12 mouse cellular contexts compared by ENCODE assay signal in the genomic region with DNA sequence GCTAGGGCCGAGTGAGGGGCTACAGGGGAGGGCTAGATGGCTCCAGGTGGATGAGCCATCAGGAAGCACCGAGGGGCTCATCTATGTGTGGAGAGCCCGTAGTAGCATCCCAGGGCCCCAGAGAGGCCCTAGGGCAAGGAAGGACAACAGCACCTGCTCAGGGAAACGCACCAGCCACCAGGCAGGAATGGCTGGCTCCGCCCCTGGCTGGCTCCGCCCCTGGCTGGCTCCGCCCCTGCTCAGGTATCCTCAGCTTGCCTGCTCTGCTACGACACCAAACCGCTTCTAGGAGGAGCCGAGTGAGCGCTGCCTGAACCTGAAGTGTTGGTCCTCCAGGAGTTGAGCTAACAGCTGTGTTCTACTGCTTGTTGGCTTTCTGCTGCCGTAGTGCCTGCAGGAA. TPM values are rescaled to one million over a fixed set of nuclear protein-coding genes. Genes with fewer than 3 reads are reported as not detected.
DNase-seq lines count a peak whose midpoint lies in the region; ATAC-seq and TF ChIP-seq lines count a peak whose summit lies in the region.
"Had no signal": no experiment of that assay in that cellular context is flagged by ENCODE, and none has a peak within 500 bp of the region (broad histone marks: within the 10 kb centered on the region; RNA-seq: fewer than 3 reads in every experiment).

No protein-coding gene starts in this region.

- no peak overlapping the region for H3K27ac ChIP-seq in embryonic facial prominence, embryonic 14.5 days (replicated peaks; ENCODE audit: low read depth, low read length)
- H3K27ac ChIP-seq in lung, postnatal 0 days (ENCODE audit: low read length): no peak overlapping the region

- DNase-seq in R1 (ENCODE audit: low read depth, low spot score): peak; percentile 46
- DNase-seq in embryonic facial prominence, embryonic 14.5 days (ENCODE audit: low spot score): peak; percentile 56
- DNase-seq in kidney, postnatal 10 days: peak; percentile 54
- DNase-seq in lung, postnatal 0 days (ENCODE audit: low spot score): peak; percentile 73
- DNase-seq in right cerebral cortex, adult 2 months (ENCODE audit: low spot score in 2 of 2): no peak
- no peak for DNase-seq in frontal cortex, postnatal 25 days (ENCODE audit: low spot score in 2 of 2)
- no peak for DNase-seq in adrenal gland, adult 8-10 months
- DNase-seq: adrenal gland, postnatal 14 days; cerebellum, postnatal 25 days had no signal

- H3K4me1 ChIP-seq in embryonic facial prominence, embryonic 14.5 days (ENCODE audit: control insufficient read depth, insufficient read depth, low read length): no peaks in the 10 kb centered on the region
- H3K4me1 ChIP-seq in lung, postnatal 0 days (ENCODE audit: insufficient read depth, low read depth, low read length): no peaks in the 10 kb centered on the region

- H3K4me3 ChIP-seq in embryonic facial prominence, embryonic 14.5 days (ENCODE audit: low read depth, low read length): no peak overlapping the region
- no peak overlapping the region for H3K4me3 ChIP-seq in lung, postnatal 0 days (ENCODE audit: low read depth, low read length)

- no peak for TF ChIP-seq CTCF in lung, postnatal 0 days (IDR thresholded peaks at IDR 0.05)

- no peaks in the 10 kb centered on the region for H3K27me3 ChIP-seq in embryonic facial prominence, embryonic 14.5 days (replicated peaks; ENCODE audit: control insufficient read depth, insufficient read depth, low read length)
- no peaks in the 10 kb centered on the region for H3K27me3 ChIP-seq in lung, postnatal 0 days (replicated peaks; ENCODE audit: insufficient read depth, low read length)

- no peak overlapping the region for H3K4me2 ChIP-seq in embryonic facial prominence, embryonic 14.5 days (ENCODE audit: low read depth, low read length)
- H3K4me2 ChIP-seq in lung, postnatal 0 days (replicated peaks; ENCODE audit: low read depth, low read length): no peak overlapping the region

- H3K36me3 ChIP-seq in embryonic facial prominence, embryonic 14.5 days (ENCODE audit: control insufficient read depth, insufficient read depth, low read length): no peaks in the 10 kb centered on the region
- H3K36me3 ChIP-seq in lung, postnatal 0 days (ENCODE audit: insufficient read depth, low read length): no peaks in the 10 kb centered on the region

- peak; percentile 64 for ATAC-seq in embryonic facial prominence, embryonic 14.5 days (ENCODE audit: low read depth)
- ATAC-seq in lung, postnatal 0 days: peak; percentile 77
- ATAC-seq: forebrain, embryonic 14.5 days; hindbrain, embryonic 16.5 days had no signal

- no peak for TF ChIP-seq EP300 in lung, postnatal 0 days (IDR thresholded peaks at IDR 0.05)

- H3K9ac ChIP-seq in embryonic facial prominence, embryonic 14.5 days (ENCODE audit: low read depth, low read length): no peak overlapping the region
- H3K9ac ChIP-seq in lung, postnatal 0 days (replicated peaks; ENCODE audit: low read depth): no peak overlapping the region

- WGBS in embryonic facial prominence, embryonic 14.5 days: 11% methylated on average over 9 of the region's 12 CpGs
- 12% methylated on average over 12 of the region's 12 CpGs for WGBS in lung, postnatal 0 days

- no peaks in the 10 kb centered on the region for H3K9me3 ChIP-seq in embryonic facial prominence, embryonic 14.5 days (ENCODE audit: control insufficient read depth, low read length)
- no peaks in the 10 kb centered on the region for H3K9me3 ChIP-seq in lung, postnatal 0 days (ENCODE audit: low read length)

RNA-seq across cellular contexts. Expression of a gene that starts 5.4 kb away (rescaled TPM):
- 3.7 and 5.1 TPM in 2 replicates for polyA plus RNA-seq in embryonic facial prominence, embryonic 14.5 days (2014; fragmentation: Nextera tagmentation; extraction: Ambion mirVana)
- 0.73 and 1.0 TPM in 2 replicates for polyA plus RNA-seq in lung, postnatal 0 days (2015; fragmentation: Nextera tagmentation; extraction: Ambion mirVana)
- total RNA-seq in adrenal gland, adult 8-10 months (2022): under 1 TPM in 1 of 4 experiments, not detected in 3; 0.59 TPM
- total RNA-seq: adrenal gland, postnatal 14 days; liver, adult 2 months had no signal
- polyA plus RNA-seq: forebrain, embryonic 14.5 days; liver, adult 2 months had no signal

RNA-seq across cellular contexts. Expression of a gene that starts 20.3 kb away (rescaled TPM):
- 35.7 and 41.1 TPM in 2 replicates for polyA plus RNA-seq in embryonic facial prominence, embryonic 14.5 days (2014; fragmentation: Nextera tagmentation; extraction: Ambion mirVana)
- 0.05 TPM in 1 of 2 replicates, not detected in the other for polyA plus RNA-seq in lung, postnatal 0 days (2015; fragmentation: Nextera tagmentation; extraction: Ambion mirVana)
- total RNA-seq in adrenal gland, adult 8-10 months (2022): under 1 TPM in 1 of 4 experiments, not detected in 3; 0.15 TPM
- total RNA-seq: adrenal gland, postnatal 14 days had no signal
- polyA plus RNA-seq: liver, adult 2 months had no signal

RNA-seq across cellular contexts. Expression of a gene that starts 38.6 kb away (rescaled TPM):
- polyA plus RNA-seq in embryonic facial prominence, embryonic 14.5 days (2014; fragmentation: Nextera tagmentation; extraction: Ambion mirVana): 20.1 and 20.6 TPM in 2 replicates
- 10.7 and 11.2 TPM in 2 replicates for polyA plus RNA-seq in lung, postnatal 0 days (2015; fragmentation: Nextera tagmentation; extraction: Ambion mirVana)
- total RNA-seq in adrenal gland, adult 8-10 months (2022): 10 to 100 TPM; 39.3 to 64.2 (median 52.9) TPM

RNA-seq across cellular contexts. Expression of a gene that starts 41.5 kb away (rescaled TPM):
- 1.7 and 2.0 TPM in 2 replicates for polyA plus RNA-seq in embryonic facial prominence, embryonic 14.5 days (2014; fragmentation: Nextera tagmentation; extraction: Ambion mirVana)
- polyA plus RNA-seq in lung, postnatal 0 days (2015; fragmentation: Nextera tagmentation; extraction: Ambion mirVana): 1.8 and 2.0 TPM in 2 replicates
- total RNA-seq in adrenal gland, adult 8-10 months (2022): 1 to 10 TPM in 3 of 4 experiments, under 1 TPM in 1; 0.73 to 2.2 (median 1.6) TPM
- total RNA-seq: liver, adult 2 months had no signal
- polyA plus RNA-seq: liver, adult 2 months had no signal

Comparison
In these comparisons a context has a peak if more than half of its experiments do, and no peak if none do; other contexts are left out.
1. DNase-seq: peak in R1 (single experiment), embryonic facial prominence, embryonic 14.5 days (single experiment), kidney, postnatal 10 days (single experiment) and lung, postnatal 0 days (single experiment); none in right cerebral cortex, adult 2 months (0 of 2), frontal cortex, postnatal 25 days (0 of 2) and adrenal gland, adult 8-10 months (single experiment).
2. RNA of a gene that starts 20.3 kb away (polyA plus RNA-seq): 35.7 to 41.1 TPM in embryonic facial prominence, embryonic 14.5 days; 0.05 TPM in lung, postnatal 0 days; every median in the first group is over 10 times any median in the second.